Mouse (Mus musculus) lung, adult 2 months (tissue): ENCODE results near the gene Slc8a3.

Experiments
- CTCF ChIP-seq: fragments of 200-500 bp; IDR thresholded peaks from 2 replicates; pipeline ENCODE4 v1.5.1; 2011; ENCODE audit warnings: mild to moderate bottlenecking, low read length, control low read depth; ENCODE audit not compliant: insufficient read depth
- POLR2A ChIP-seq: fragments of 200-500 bp; IDR thresholded peaks from 2 replicates; pipeline ENCODE4 v1.6.1; 2011; ENCODE audit warnings: low read depth, mild to moderate bottlenecking, control low read depth, low read length, borderline replicate concordance; ENCODE audit errors: extremely low read depth

GRCm38 (mm10) chr12:81321021-81321420 is 12.0 kb downstream of the Slc8a3 start:
- TF ChIP-seq CTCF (no peak), POLR2A (no peak)
